Mouse (Mus musculus): Measurements from ENCODE around the gene Tfap2c.

Gene Tfap2c

DNA sequence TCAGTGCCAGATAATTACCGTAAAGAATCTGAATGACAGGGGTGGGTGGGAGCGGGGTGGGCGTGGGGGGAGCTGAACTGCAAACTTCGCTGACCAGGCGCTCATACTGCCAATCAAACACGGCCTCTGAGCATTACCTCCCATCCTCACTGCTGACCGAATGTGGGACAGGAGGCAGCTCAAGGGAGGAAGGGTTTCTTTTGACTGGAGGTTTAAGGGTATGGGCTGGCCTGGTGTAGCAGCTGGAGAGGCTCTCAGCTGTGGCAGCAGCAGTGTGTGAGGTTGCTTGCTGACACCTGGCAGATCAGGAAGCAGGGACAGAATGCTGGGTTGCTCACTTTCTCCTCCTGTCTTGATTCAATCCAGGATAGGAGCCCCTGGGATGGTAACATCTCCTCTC, 33.9 kb downstream of the Tfap2c start:
- ChIA-PET CTCF (interaction anchor here in 1 of 4 experiments (0.6 kb wide), 1 partner anchor 717 kb away, joined by 3 read pairs; no protein-coding TSS in a partner anchor), POLR2A (interaction anchor here in 3 of 4 experiments (0.6 to 10.9 kb wide), 18 partner anchors 6 to 513 kb away, joined by 3 to 179 read pairs (median 5); no protein-coding TSS in a partner anchor)

DNA sequence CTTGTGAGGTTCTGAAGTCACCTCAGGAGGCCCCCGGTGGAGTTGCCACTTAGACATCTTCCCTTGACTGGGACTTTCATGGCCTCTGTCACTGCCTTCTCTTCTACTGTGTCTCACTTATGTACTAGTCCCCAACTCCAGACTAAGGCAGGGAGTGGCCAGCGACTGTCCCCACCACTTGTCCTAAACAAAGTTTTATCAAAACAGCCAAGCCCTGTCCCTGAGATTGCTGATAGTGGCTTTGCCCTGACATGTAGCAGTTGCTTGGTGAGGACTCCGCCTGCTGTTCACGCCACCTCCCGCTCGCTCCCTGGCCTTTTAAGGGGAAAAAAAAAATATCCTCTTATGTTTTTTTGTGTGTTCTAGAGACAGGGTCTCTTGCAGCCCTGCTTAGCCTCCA, 35.9 kb downstream of the Tfap2c start:
- POLR2A ChIA-PET = interaction anchor here in 3 of 4 experiments (0.7 to 10.9 kb wide), 25 partner anchors 6 to 286 kb away, joined by 3 to 179 read pairs (median 6); partner anchors contain the start of gene Rtf2 (in 1 of the 3)
- CTCF ChIA-PET = interaction anchor here in 2 of 4 experiments (1.0 to 1.9 kb wide), 2 partner anchors 19 to 28 kb away, joined by 4 to 9 read pairs; no protein-coding TSS in a partner anchor

DNA sequence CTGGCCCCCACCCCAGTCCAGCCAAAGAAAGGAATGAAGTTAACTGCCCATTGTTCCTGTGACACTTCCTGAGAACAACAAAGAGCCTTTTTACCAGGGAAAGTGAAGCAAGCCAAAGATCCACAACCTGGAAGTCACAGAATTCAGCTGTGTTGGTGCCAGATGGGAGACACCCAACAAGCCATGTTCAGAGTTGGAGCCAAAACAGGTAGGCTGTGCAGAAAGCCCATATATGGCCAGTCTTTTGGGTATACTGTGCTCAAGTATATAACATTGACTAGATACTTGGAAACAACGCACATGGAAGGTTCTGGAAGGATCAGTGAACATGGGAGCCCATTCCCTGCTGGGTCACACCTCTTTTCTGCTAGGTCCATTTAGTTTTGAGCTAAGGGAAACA, 39.7 kb downstream of the Tfap2c start:
- ChIA-PET POLR2A (interaction anchor here in 3 of 4 experiments (1.2 to 10.1 kb wide), 7 partner anchors 10 to 38 kb away, joined by 3 to 179 read pairs (median 9); no protein-coding TSS in a partner anchor), CTCF (no interaction called here)

DNA sequence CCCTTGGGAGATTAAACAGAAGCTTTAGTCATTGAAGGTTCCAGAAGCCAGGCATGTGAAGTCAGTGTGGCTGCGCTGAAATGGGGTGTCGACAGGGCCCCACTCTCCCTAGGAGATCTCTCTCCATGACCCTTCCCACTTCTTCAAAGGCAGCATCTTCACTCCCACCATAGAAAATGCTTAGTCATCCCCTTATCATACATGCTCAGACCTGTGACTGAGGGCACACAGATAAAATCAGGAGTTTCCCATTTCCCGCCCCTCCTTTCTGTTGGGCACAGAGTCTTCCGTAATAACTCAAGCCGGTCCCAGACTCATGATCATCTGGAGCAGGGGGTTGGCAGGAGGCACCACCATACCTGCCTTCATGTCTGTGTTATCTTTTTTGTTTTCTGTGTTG, 41.4 kb downstream of the Tfap2c start:
- ChIA-PET POLR2A (interaction anchor here in 3 of 4 experiments (0.6 to 10.1 kb wide), 17 partner anchors 8 to 74 kb away, joined by 3 to 179 read pairs (median 5); no protein-coding TSS in a partner anchor), CTCF (no interaction called here)

DNA sequence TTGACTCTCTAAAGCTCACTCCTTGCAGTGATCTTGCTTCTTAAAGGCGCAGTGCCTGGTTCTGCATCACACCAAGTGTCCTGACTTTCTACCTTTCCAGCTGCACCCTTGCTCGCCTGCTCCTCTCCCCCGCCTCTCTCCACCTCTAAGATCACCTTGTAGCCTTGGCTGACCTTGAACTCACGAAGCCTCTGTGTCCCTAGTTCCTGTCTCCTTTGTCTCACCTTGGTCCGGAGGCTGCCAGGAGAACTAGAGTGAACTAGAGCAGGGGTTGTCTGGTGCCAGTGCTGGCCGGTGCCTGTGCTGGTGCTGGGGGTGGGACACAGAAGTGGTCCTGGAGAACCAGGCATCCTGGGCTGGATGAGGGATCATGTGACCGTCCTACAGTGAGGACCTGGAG, 44.9 kb downstream of the Tfap2c start:
- CTCF ChIA-PET = interaction anchor here in 1 of 4 experiments (1.1 kb wide), 1 partner anchor 25 kb away, joined by 4 read pairs; no protein-coding TSS in a partner anchor
- POLR2A ChIA-PET = interaction anchor here in 3 of 4 experiments (0.8 to 10.1 kb wide), 19 partner anchors 9 to 89 kb away, joined by 3 to 179 read pairs (median 11); no protein-coding TSS in a partner anchor

DNA sequence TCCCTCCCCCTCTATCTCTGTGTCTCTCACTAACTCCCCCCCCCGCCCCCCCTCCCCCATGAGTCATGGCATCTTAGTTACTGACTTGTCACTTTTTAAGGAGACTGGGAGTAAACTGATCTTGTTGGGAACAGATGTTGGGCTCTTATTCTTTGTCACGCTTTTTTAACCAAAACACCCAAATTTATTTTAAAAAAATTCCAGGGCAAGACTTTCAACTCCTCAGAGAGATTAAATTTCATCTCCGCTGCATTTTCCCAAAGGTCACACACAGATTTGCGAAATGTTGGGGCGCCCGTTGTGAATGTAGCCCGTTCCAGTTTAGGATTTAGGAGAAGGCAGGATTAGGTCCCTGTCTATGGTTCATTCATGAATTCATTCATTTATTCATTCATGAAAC, 47.7 kb downstream of the Tfap2c start:
- CTCF ChIA-PET = no interaction called here
- POLR2A ChIA-PET = interaction anchor here in 3 of 4 experiments (0.5 to 2.4 kb wide), 9 partner anchors 11 to 75 kb away, joined by 3 to 14 read pairs (median 5); no protein-coding TSS in a partner anchor

DNA sequence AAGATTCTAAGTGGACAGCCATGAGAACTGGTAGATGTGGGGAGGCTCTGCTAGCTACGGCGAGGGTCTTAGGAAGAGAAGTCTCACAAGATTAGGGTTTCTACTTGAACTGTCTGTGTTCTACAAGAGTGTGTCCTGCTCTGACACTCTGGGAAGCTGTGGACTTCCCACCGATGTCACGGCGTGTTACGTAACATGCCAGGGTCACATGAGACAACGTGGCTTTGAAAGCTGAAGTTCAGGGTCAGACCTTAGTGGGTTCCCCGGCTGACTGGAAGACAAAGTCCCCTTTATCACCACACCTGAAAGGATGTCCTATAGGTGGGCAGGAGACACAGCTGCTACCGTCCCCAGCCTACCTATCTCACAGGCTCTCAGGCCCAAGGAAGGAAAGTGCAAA, 48.5 kb downstream of the Tfap2c start:
- ChIA-PET POLR2A (interaction anchor here in 3 of 4 experiments (0.5 to 2.4 kb wide), 17 partner anchors 12 to 1334 kb away, joined by 3 to 14 read pairs (median 4); no protein-coding TSS in a partner anchor), CTCF (interaction anchor here in 2 of 4 experiments (0.7 kb wide), 2 partner anchors 50 to 51 kb away, joined by 3 to 4 read pairs; no protein-coding TSS in a partner anchor)

DNA sequence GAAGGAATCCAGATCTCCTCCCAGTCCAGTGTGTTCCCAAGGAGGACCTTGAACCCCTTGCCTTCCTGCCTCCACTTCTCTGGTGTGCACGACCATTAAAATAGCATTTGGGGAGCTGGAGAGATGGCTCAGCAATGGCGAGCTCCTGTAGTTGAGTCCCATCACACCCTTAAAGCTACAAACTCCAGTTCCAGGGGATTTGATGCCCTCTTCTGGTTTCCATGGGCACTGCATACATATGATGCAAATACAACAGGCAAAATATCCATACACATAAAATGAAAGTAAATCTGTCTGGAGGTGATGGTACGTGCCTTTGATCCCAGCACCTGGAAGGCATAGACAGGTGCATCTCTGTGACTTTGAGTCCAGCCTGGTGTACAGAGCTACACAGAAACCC, 55.2 kb downstream of the Tfap2c start:
- ChIA-PET POLR2A (interaction anchor here (0.6 to 4.8 kb wide), 24 partner anchors 9 to 402 kb away, joined by 3 to 31 read pairs (median 5); partner anchors contain the start of gene Tfap2c (in 1 of the 4)), CTCF (interaction anchor here (0.5 to 4.0 kb wide), 33 partner anchors 9 to 1851 kb away, joined by 3 to 27 read pairs (median 4); partner anchors contain the start of gene Tfap2c (in 1 of the 4))

DNA sequence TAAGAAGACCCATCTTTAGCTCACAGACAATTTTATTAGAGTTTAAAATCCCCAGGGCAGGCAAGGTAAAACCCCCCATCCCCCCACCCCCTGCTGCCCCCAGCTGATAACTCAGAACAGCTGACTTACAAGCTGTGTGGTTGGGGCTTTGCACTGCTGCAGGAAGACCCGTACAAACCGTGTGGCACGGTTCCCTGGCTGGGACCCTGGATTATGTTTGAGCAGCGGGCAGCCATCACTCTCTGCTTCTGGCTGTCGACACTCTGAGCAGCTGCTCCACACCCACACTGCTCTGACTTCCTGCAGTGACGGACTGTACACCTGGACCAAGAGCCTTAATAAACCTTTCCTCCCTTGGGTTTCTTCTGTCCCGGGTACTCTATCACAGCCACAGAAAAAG, 56.2 kb downstream of the Tfap2c start:
- ChIA-PET POLR2A (interaction anchor here (0.6 to 4.8 kb wide), 14 partner anchors 8 to 574 kb away, joined by 3 to 31 read pairs (median 5); partner anchors contain the start of gene Tfap2c (in 1 of the 4)), CTCF (interaction anchor here in 2 of 4 experiments (0.8 to 4.0 kb wide), 7 partner anchors 8 to 127 kb away, joined by 4 to 27 read pairs (median 8); partner anchors contain the start of gene Tfap2c (in 1 of the 2))

DNA sequence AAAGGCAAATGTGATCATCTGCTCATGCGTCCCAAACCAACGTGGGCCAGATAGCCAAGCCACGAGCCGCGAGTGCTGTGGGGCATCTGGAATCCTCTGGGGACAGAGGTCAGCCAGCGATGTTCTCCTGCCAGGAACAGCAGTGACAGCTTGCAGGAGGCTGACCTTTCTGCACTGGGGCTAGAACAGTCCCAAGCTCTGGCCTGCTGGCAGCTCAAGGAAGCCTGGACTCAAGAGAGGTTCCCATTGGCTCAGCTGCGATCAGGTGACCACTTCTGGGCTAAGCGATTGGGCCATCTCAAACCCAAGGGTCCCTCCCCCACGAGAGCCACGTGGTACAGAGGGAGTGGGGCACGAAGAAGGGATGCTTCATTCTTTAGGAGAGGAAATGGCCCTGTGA, 58.3 kb downstream of the Tfap2c start:
- ChIA-PET POLR2A (interaction anchor here (0.6 to 1.4 kb wide), 15 partner anchors 9 to 347 kb away, joined by 3 to 7 read pairs (median 3); no protein-coding TSS in a partner anchor), CTCF (interaction anchor here in 2 of 4 experiments (0.6 to 1.3 kb wide), 4 partner anchors 57 to 490 kb away, joined by 3 to 6 read pairs (median 4); no protein-coding TSS in a partner anchor)
